Mouse (Mus musculus): ENCODE results near the gene Phactr1.

Gene Phactr1

DNA sequence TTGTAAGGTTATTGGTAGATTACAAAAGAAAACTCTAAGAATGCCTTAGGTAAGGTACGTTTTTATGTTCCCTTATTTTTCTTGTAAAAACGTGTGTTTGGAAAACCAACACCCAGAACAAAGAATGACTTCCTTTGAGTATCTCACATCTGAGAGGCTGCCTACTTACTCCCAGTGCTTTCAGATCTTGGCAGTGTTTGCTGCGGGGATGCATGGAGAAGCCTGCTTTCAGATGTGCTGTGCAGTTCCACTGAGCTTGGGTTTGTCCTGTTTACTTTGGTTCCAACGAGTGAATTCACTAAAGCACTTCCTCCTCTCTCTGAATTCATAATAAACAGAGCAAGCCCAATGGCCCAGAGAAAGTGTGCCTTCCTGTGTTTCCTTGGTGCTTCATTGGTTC, 288.1 kb downstream of the Phactr1 start:
- in situ Hi-C loops (cut with MseI, MboI) = no loop called here

DNA sequence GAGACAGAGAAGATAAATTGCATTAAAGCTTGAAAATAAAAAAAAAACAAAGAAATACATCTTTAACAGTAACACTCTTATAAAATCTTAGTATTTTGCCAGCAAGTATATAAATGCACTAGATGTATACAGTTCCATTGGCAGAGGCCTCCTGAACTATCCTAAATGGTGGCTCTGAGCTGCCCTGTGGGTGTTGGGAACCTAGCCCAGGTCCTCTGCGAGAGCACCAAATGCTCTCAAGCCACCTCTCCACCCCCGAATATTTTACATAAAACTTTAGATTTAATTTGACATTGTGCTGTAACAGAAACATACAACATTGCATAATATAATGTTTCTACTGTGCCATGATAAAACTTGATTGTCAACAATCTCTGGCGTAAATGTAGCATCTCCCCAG, 293.1 kb downstream of the Phactr1 start:
- in situ Hi-C loops (cut with MseI, MboI) = no loop called here

DNA sequence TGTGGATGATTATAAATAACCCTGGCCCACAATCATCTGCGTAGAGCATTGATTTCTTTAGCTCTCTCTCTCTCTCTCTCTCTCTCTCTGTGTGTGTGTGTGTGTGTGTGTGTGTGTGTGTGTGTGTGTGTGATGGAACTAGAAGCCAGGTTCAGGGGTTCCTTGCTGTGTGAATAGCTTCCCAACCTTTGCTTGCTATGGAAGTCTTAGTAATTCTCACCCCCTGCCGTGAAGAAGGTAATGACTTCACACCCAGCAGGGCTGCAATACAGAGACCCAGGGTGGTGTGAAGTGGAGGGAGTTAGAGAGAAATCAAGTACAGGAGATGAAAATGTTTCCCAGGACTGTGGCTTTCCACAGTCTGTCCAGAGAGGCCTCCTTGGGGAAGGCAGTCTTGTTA, 293.5 kb downstream of the Phactr1 start:
- in situ Hi-C loops (cut with MseI, MboI) = no loop called here

DNA sequence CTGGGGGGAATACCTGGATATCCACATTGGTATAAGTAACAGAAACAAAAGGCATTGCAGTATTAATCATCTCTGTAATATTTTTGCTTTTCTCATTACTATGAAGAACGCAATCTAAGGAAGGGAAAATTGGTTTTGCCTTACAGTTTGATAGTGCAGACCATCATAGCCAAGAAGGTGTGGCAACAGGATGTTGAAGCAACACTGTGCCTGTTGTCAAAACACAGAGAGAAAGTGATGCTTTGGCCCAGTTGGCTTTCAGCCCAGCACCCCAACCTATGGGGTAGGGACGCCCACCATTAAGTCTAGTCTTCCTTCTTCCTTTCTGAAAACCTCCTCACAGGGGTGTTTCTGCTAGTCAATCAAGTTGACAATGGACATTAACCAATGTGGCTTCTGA, 294.1 kb downstream of the Phactr1 start:
- in situ Hi-C loops (cut with MseI, MboI) = no loop called here

DNA sequence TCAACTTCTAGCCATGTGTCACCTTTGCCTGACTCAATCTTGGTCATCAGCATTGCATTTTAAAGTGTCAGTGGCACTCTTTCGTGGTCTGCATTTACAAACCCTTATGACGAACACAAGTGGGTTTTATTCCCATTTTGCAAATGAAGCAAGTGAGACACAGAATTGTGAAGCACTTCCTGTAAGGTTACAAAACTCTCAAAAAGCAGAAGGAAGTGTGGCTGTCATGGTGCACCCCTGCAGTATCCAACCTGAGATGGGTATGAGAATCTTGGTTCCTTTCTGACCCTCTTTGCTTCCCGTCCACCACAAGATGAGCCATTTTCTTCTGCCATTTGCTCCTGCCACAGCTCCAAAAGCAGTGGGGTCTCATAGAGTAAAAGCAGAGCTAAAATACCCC, 295.7 kb downstream of the Phactr1 start:
- in situ Hi-C loops (cut with MseI, MboI) = no loop called here

DNA sequence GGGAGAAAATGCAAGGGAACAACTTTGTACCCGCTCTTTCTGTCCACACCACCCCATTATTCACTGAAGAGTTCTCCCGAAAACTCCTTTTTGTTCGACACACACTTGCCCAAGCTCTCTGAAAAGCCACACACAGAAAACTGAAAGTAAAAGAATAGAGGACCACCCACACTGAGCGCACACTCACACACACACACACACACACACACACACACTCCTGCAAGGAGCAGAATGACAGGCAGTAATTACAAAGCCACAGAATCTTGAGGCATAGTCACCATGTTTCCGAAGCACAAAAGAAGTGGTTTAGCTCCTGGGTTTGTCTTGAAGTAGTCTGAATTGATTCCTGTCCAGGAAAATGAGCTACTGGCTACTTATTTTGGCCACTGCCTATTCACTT, 296.5 kb downstream of the Phactr1 start:
- in situ Hi-C loops (cut with MseI, MboI) = no loop called here

DNA sequence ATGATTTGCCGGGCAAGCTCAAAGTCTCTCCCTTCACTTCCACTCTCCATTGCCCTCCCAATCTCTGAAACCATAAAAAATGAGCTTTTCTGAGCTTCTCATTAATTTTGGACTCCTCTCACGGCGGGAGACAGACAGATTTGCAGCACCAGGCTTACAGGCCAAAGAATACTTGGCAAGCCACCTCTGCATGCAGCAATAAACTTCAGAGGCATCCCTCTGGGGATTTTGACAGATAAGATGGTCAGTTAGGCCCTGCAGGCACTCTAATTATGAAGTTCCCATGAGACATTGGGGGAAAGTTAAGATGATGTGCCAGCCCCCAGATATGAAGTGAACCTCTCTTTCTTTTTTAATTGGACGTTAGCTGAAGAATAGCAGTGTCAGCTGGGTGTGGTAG, 300.2 kb downstream of the Phactr1 start:
- in situ Hi-C loops (cut with MseI, MboI) = no loop called here

DNA sequence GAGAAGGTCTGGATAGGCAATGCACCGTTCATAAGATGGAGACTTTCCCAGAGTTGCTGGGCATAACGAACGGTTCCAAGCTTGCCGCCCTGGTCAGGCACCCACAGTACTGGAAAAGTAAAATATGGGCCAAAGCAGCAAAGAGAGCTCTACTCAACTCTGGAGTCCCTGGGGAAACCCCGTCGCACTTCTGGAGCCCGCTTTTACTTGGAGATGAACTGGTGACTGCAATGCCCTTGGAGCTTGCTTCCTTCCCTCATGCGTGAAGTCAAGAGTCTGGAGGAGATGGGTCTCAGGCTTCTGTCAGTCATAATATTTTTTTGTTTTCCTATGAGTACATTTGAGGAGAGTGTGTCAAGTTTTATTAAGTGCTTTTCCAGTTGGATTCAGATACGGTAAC, 302.2 kb downstream of the Phactr1 start:
- in situ Hi-C loops (cut with MseI, MboI) = no loop called here

DNA sequence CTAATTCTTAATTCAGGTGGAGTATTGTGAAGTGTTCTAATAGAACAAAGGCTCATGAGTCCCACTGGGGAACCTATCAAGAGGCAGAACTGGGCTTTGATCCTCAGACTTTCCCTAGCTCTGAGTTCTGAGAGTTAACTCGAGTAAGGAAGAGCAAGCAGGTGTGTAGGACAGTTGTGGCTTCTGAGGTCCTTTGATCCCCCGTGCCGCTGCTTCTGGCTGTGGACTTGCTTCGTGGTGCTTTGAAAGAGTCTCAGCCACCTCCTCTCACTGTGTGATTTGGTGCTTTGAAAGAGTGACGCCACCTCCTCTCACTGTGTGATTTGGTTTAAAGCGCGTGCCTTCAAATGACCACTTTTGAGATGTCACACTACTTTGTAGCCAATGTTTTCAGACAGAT, 305.4 kb downstream of the Phactr1 start:
- in situ Hi-C loops (cut with MseI, MboI) = no loop called here

DNA sequence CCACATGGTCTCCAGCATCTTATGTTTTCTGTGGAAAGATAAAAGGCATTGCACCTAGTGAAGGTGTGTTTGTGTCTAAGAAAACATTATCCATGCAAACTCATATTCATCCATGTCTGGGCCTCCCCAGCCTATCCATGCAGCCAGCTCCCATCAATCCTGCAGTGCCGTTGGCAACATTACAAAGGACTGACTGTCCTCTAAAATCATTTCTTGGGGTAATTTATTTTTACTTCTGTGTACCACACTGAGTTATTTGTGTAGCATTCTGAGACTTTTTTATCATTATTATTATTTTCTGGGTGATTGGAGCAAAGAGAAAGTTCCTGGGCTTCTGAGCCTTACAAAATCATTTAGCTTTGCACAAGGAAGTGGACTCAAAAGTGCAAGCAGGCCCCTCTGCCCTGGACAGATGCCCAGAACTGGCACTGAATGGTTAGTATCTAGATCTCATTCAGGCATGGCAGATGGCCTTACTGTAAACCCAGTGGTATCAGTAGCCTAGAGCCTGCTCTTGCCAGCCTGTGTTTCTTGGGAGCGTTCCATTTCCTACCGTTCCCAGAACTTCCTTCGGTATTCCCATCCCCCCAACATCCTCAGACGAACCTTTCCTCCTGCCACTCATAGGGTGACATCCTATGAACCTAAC, 307.6 kb downstream of the Phactr1 start:
- in situ Hi-C loops (cut with MseI, MboI) = no loop called here

DNA sequence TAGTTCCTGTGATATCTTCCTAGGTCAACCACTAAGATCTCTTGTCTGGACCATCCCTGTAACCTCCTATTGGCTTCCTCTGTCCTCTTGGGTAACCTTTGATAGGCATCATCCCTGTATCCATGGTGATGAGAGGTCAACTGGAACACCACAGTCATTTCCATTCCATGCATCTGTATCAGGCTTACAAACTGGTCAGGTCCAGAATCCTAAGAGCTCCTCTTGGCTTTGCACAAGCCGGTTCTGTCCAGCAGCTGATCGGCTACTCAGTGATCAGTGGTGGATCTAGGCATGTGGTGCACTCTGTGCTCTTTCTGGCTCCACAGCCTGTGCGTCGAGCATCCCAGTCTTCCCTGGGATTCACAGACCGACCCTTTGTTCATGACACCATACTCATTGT, 309.1 kb downstream of the Phactr1 start:
- in situ Hi-C loops (cut with MseI, MboI) = no loop called here

DNA sequence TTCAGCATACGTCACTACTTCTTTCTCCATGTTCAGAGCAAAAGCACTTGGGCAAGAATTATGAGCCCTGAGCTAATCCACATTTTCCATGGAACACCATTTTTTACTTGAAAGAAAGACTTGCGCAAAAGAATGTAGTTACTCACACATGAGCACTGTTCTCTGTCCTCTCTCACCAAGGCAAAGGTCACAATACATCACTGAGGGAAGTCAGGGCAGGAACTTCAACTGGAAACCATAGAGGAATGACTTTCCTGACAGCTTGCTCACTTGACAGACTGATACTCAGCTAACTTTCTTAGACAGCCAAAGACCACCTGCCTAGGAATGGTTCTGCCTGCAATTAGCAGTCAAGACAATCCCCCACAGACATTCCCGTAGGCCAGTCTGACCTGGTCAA, 309.6 kb downstream of the Phactr1 start:
- in situ Hi-C loops (cut with MseI, MboI) = no loop called here

DNA sequence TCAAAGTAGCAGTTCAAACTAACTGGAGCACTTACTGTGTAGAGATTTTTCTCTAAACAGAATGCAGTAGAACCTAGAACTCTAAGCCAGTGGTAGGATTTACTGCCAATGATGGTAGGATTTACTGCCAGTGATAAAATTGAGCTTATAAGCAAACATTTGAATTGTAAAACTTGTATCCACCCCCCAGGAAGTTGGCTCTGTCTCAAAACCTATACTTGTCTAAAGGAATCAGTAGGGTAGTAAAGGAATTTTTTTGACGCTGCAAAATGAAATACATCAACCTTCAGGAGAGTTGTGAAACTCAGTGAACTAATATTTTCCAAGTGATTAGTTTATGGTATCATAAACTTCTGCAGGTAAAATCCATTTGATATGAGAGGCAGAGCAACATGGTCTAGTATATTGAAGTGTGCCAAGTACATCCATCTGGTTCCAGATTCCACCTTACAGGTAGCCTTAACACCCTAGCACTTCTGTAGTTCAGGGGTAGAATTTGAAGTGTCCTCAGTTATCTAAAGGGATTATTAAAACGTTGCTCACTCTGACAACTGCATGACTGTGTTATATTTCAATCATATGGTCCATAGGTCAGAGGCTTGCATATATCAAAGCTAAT, 310.2 kb downstream of the Phactr1 start:
- in situ Hi-C loops (cut with MseI, MboI) = no loop called here

DNA sequence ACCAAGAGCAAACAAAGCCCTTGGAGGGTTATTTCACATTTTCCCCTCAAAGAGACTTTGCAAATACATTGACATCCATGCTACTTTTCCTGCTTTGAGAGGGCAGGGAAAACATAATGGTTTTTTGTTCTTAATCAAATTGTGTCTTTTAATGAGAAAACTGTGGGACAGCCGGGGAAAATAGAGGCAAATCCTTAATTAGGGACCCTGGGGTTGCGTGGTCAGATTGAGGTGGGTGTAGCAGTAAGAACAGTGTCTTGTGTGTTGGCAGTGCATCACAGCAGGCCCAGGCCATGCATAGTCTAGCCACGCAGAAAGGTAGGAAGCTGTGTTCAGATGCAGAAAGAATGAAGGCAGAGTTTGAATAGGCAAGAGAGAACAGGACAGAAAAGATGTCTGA, 310.7 kb downstream of the Phactr1 start:
- in situ Hi-C loops (cut with MseI, MboI) = no loop called here

DNA sequence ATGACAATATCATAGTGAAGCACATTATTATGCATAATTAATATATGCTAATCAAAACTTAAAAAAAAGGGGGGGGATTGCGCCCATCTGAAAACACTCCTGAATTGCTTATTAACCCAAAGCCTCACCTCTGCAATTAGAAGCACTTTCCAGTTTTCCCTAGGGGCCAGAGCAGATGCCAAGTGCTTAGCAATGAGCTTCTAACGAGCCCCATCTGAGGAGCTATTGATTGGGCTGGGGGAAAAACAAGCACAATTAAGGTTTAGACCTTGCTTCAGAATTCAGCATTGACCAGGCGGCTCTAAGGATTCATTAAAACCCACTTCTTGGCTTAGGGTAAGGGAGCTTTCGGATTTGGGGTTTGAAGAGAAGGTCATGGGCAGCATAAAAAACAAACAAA, 311.9 kb downstream of the Phactr1 start:
- in situ Hi-C loops (cut with MseI, MboI) = no loop called here

DNA sequence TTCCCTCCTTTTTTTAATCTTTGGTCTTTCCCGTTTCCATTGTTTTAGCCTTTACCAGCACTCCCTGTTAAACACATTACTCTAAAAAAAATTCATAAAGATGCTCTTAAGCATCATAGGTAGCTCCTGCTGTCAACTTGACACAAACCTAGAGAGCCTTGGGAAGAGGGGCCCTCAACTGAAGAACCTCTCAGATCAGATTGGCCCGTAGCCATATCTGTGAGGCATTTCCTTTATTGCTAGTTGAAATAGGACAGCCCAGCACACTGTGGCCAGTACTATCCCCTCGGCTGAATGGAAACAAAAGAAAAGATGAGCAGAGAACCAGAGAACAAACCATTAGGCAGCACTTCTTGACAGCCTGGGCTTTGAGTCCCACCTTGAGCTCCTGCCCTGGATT, 313.9 kb downstream of the Phactr1 start:
- in situ Hi-C loops (cut with MseI, MboI) = no loop called here

DNA sequence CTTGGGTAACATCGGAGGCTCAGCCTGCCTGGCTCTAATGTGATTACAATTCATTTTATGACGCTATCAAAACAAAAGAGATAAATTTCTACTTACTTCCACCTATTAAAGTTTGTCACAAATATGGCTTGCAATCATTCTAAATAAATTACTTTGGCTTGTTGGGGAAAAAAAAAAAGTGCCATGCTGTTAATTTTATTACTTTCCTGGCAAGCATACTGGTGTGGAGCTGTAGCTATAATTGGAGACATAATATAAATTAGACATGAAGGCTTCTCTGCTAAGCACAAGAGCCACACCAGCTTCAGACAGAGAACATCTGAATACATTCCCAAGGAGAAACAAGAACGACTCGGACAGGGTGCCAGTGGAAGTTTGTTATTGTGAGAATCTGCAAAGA, 315.8 kb downstream of the Phactr1 start:
- in situ Hi-C loops (cut with MseI, MboI) = no loop called here

DNA sequence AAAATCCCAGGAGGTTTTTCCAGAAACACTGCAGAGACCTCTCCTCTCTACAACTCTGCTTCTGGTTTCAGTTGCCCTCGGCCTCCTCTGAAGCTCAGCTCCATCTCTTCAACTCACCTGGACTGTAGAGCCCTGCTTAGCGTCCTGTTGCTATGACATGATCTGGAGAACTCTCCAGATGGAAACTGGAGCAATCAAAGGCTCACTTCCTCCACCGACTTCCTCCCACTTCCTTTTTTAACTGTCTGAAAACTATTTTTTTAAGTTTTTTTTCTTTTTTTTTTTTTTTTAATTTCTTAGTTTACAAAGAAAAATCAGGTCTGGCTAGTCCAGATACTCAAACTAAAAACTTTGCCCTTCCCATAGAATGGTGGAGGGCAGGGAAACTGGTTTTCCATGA, 318.9 kb downstream of the Phactr1 start:
- in situ Hi-C loops (cut with MseI, MboI) = no loop called here

DNA sequence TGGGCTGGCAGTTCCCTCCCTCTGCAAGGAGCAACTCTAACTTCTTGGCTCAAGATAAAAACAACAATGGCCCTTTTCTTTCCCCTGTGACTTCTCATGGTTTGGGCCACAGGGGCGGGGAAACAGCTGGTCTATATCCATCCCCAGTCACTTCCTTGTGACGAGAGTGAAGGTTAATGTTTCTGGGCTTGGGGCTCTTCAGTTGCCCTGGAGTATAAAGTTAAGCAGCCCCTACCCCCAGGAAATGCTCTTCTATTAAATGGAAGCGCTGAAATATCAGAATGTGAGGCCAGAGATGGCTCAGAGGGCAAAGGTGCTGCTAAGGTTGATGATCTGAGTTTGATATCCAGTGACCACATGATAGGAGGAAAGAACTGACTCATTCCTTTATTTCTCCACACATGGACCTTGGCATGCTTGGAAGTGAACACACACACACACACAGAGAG, 324.7 kb downstream of the Phactr1 start:
- in situ Hi-C loops (cut with MseI, MboI) = no loop called here

DNA sequence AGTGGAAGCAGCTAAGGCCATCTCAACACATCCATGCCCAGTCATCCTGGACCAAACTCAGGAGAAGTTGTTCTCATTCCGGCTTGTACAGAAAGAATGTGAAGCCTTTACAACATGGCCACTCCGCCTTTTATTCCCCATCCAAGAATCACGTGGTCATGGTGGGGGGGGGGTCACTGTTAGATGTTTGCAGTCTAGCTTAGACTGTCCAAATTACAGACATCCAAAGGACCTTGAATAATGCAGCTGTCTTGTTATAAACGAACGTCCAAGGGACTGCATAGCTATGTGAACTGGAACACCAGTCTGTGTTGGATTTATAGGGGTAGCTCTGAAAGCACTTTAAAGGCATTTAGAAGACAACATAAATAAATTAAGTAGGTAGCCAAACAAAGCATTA, 328.0 kb downstream of the Phactr1 start:
- in situ Hi-C loops (cut with MseI, MboI) = no loop called here

DNA sequence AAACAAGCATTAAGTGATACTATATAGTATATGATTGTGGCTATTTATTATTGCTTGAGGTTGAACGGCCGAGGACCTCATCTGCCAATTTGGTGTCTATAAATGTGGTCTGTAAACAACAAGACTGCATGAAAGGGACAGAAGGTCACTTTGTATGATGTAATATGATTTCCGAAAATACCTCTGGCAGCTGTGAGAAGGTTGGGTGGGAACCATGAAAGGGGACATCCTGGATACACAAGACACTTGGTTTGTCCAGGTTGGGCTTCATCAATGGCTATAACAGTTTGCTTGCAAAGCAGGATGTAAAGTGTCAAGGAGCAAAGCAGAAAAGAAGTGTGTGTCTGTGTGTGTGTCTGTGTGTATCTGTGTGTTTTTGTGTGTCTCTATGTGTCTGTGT, 329.2 kb downstream of the Phactr1 start:
- in situ Hi-C loops (cut with MseI, MboI) = no loop called here

DNA sequence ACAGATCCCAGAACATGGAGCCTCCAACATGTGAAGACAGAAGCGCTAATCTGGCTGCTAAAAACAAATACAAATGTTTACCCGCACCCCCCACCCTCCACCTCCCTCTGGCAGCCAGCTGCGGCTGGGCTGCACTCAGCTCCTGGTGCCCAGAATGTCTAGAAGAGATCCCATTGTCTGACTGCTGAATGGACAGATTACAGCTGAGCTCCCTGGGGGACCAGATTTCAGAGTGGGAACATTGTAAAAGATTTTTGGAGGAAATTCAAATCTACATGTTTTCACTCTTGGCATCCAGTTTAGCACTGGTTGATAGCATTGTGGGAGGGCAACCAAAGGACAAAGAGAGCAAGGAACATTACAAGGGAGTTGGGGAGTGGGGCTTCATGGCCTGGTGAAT, 331.1 kb downstream of the Phactr1 start:
- in situ Hi-C loops (cut with MseI, MboI) = no loop called here

DNA sequence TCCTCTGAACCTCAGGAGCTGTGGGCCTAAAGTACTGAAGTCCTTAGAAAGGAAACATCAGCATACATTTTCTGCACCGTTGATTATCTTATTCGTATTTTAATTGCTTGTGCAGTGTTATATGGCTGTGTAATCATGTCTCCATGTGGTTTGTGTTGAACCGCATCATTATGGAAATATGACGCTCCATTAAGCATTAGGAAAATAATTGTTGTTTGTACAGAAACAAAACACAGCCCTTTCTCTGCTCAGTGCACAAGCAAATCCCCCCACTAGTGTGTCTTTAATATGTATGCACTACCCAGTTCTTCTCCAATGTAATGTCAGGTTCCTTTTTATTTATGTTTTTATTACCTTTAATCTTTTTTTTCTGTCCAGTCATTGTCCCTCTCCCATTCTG, 333.6 kb downstream of the Phactr1 start:
- in situ Hi-C loops (cut with MseI, MboI) = no loop called here

DNA sequence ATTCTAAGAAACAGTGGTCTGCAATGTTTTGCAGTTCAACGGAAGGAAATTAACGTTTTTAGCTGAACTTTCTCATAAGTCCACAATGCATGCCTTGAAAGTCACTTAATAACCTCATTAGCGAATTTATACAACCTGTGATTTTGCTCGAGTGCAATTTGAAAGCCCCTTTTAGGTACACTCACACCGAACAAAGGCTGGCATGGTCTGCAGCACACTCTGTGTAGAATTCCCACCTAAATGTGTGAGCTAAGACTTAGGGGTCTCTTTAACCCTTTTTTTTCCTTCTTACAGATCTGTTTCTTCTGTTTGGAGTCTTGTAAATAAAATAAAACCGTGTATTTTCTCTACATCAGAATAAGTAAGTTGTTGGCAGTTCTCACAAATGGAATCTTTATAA, 335.3 kb downstream of the Phactr1 start:
- in situ Hi-C loops (cut with MseI, MboI) = no loop called here

All from mouse trophoblast stem cell (cell line).